Mouse (Mus musculus) thymus, postnatal 0 days (tissue): ENCODE data around the gene Fam57a. TPM values are rescaled to one million over a fixed set of nuclear protein-coding genes. Genes with fewer than 3 reads are reported as not detected.
A peak's percentile ranks its signal among the peaks of the same experiment; 100 is the strongest.
"Not testable (repeated sequence)": the region's sequence is repeated elsewhere in the genome, so short reads cannot be mapped to it uniquely, and the experiment has no call there.

Source experiments
- DNase-seq: peaks from one replicate; pipeline ENCODE4 v3.0.0-alpha.2; 2015; ENCODE audit warnings: low spot score
- polyA plus RNA-seq: library from polyadenylated mRNA; unstranded; fragments of >200 nt; fragmentation: Nextera tagmentation; extraction: Ambion mirVana; gene quantifications from 2 replicates; pipeline ENCODE4 v1.2.1, GENCODE M21; 2015

The Fam57a gene
- polyA plus RNA-seq, 1 experiment from 2014 or later: 13.9 TPM

DNA sequence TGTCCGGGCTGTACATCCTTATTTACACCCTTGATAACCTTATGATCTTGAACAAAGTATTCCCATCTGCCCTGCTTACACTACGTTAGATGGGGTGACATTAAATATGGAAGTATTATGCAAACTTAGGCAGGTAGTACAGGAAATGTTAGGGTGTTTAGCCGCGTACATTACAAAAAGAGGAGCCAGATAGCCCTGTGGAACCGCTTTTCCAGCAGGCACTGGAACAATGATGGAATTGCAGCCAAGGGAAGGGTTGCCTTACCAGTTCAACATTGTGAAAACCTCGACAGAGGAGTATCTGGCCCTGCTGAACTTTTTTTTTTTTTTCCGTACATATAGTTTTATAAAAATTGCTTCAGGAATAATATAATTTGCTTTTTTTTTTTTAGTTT is 672 bp downstream of the Fam57a start:
- no peak for DNase-seq

DNA sequence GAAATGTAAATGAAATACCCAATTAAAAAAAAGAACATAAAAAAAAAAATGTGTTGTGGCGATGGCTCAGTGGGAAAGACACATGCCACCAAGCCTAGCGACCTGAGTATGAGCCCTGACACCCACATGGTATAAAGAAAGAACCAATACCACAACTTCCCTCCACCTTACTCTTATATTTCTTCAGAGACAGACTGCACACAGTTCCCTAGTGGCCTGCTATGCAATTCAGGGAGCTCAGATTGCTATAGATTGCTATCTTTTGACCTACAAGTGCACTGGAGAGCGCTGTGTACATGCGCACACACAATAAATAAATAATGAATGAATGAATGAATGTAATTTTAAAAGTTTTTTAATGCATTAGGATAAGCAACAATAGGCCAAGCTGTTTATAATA is 4.3 kb downstream of the Fam57a start:
- no peak for DNase-seq

DNA sequence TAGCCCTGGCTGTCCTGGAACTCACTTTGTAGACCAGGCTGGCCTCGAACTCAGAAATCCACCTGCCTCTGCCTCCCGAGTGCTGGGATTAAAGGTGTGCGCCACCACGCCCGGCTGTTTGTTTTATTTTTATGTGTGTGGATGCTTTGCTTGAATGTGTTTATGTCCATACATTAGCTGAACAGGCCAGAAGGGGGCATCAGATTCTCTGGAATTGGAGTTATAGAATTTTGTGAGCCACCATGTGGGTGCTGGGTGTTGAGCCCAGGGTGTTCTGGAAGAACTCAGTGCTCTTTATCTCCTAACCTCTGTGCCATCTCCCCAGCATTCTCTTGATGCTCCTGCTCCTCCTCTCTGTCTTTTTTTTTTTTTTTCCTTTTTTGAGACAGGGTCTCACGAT is 7.4 kb downstream of the Fam57a start:
- no peak for DNase-seq

DNA sequence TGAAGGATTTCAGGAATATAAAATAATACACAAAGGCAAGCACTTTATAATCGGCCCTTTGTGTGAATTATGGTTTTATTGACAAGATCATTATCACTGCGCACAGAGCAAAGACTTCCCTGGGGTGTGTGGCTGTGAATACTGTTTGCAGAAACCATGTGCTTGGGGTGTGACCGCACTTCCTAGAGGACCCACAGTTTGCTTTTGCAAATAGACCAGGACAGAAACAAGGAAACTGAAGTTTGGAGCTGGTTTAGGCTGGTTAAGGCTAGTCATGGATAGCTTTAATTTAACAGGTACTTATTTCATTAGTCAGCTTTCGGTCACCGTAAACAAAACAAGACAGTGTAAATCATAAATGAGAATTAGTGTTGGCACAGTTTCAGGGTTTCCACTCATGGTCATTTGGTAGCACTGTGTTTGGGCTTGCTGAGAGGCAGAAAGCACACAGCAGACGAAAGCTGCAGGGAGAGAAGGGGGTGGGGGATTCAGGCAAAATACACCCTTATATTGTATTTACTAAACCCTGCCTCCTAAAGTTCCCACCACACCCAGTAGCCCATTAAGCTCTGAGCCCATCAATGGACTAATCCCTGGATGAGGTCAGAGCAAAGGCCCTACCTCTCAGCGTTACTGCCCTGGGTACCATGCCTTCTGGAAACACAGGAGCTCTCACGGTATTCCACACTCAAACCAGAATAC is 17.0 kb downstream of the Fam57a start:
- DNase-seq: no peak

DNA sequence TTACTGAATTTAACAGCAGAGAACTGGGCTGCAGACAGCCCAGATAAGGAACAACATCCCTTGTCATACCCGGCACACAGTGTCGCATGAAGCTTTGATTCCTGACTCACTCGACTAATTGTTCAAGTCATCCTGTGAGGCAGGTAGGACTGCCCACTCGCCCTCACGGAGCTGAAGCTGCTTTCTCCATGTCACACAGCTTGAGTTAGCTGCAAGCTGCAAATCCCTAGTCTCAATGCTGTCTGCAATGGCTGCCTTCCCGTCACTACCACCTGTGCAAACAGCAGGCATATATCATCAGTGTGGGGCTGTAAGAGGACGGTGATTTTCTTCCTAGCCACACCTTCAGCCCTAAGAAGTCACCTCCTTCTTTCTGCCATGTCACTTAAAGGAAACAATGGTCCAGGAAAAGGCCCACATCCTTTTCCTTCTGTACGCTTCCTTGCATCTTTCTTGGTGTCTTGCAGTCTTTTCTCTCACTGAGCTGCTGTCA is 17.6 kb downstream of the Fam57a start:
- DNase-seq: no peak

DNA sequence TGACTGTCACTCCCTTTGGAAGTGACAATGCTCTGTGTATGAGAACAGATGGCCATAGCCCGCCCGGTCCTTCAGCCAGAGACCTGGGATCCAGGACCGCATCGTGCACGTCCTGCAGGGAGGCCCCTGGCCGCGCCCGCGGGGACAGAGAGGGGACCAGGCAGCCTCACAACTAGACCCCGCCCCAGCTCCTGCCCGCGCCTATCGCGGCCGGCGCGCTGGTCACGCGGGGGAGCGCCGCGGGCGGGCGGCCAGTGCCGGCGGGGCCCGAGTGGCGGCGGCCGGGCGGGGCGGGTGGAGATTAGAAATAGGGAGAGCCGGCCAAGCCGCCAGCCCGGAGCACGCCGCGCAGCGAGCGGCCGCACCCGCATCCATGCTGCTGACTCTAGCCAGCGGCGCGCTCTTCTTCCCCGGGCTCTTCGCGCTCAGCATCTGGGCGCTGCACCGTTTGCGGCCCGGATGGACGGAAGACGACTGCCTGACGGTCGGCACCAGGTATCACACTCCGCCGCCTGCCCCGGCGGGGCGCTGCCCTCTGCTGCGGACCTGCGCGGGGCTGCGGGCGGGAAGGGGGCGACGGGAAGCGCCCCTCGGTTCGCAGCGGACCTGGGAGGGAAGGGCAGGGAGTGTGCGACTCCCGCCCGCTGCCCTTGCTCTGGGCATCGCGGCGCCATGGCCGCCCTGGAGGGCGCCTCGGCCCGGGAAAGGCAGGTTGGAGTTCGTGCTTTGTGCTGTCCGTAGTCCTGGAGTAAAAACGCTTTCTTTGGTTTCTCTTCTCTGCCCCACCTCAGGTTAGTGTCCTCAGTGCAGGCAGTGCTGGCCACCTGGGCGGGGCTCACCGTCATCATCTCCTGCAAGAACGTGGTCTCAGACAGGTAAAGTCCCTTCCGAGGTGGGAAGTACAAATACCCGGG is 22.5 kb downstream of the Fam57a start:
- DNase-seq: peak; percentile 40

DNA sequence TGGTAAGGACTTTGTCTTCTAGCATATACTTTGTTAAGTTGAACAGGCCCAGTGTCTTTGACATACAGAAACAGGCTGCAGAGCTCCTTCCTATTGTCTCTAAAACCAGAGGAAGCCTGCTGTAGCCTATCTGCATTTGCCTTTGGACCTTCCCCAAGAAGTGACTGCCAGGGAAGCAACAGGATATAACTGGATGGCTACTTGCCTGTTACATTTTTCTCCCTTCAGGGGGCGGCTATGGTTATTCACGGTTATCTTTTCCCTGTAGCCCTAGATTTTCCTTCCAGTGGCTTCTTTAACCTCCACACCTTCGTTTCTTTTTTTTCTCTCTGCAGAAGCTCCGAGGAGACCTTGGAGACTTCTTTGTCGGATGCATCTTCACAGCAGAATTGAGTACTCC is 27.3 kb downstream of the Fam57a start:
- no peak for DNase-seq

DNA sequence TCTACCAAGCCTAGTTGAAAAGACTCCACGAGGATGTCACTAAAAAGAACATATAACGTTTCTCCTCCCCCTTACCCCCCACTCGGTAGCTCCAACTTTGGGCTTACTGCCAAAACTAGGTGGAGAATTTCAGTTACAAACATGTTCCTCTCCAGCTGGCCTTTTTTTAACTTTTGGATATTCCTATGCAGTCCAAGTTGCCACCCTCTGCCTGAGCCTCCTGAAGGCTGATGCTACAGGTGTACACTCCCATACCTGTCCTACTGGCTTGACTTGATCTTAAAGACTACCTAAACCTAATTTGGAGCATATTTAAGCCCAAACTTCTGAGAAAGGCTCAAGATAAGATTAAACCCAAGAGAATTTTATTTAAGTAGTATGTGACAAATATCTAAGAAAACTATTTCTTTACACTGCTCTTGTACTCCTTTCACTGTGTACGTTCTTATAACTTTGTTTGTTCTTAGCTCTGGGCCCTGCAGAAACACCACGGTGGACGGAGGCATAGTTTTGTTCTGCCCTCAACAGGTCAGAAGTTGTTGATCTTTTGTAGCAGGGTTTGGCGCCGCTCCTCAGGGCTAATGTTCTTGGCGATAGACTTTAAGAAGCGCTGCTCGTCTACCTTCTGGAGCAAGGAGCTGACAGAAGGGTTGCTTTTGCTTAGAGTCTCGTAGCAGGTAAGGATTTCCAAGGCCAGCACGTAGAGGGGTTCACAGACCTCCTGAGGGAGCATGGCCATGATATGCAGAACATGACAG is 30.9 kb downstream of the Fam57a start:
- DNase-seq: no peak

DNA sequence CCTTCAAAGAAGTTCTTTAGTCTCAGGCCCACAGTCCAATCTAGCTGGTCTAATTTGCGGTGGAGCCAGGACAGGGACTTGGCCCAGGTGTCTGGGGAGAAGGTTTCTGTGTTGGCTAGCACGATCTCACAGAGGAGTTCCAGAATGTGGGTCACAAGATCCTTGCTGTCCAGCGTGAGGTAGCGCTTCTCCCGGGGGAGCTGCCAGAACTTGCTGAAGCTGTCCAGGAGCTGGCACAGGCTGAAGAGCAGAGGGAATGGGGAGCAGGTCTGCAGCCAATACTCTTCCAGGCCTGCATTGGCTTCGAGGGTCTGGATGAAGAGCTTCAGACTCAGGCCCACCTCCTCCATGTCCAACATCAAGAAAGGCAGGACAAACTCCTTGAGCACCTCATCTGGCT is 32.1 kb downstream of the Fam57a start:
- not testable (repeated sequence) for DNase-seq

DNA sequence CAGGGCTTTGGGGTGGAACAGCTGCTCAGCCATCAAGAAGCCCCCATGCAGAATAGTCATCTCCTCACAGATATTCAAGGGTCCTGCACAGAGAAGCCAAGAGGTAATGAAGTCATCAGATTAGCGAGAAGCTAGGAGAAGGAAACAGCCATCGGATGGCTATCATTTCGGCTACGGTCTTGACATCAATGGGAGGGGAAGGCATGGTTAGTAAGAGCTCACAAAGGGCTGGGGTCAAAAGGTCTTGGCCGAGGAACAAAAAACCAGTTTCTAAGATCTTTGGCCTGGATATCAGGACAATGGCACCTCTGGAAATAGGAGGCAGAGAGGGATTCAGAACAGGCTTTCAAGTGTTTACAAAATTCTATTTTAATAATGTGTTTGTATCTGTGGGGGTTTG is 34.4 kb downstream of the Fam57a start:
- no peak for DNase-seq

DNA sequence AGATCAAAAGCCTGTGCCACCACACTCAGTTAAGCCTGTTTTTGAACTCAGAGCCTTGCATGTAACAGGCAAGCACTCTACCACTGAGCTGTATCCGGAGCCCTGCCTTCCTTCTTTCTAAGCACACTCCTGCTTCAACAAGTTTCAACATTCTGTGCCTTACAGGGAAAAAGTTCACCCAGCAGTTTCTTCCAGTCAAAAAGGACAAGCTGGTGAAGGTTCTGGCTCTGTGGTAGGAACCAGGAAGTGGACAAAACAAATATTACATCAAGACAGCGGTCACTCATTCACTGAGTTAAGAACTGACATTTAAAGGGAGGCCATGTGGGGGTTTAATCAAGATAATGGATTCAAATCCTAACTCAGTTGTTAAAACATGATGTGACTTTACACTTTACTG is 35.5 kb downstream of the Fam57a start:
- no peak for DNase-seq

DNA sequence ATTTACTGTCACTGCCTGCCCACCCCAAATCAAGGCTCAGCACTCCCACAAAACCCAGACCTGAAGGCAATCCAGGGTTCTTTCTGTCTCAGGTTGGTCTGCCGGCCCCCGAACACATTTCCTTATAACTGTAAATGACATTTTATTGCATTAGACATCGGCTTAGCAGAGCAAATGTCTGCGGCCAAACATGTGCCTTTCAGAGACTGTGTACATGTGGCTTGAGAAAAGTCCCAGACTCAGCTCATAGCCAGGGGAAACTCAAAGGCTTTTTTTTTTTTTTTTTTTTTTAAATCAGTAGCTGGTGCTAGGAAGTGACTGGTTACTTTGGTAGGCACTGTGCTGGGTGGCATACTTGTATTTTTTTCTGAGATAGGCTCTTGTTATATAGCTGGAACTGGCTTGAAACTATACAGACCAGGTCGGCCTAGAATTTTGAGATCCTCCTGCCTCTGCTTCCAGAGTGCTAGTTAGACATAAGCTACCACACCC is 36.6 kb downstream of the Fam57a start:
- no peak for DNase-seq

DNA sequence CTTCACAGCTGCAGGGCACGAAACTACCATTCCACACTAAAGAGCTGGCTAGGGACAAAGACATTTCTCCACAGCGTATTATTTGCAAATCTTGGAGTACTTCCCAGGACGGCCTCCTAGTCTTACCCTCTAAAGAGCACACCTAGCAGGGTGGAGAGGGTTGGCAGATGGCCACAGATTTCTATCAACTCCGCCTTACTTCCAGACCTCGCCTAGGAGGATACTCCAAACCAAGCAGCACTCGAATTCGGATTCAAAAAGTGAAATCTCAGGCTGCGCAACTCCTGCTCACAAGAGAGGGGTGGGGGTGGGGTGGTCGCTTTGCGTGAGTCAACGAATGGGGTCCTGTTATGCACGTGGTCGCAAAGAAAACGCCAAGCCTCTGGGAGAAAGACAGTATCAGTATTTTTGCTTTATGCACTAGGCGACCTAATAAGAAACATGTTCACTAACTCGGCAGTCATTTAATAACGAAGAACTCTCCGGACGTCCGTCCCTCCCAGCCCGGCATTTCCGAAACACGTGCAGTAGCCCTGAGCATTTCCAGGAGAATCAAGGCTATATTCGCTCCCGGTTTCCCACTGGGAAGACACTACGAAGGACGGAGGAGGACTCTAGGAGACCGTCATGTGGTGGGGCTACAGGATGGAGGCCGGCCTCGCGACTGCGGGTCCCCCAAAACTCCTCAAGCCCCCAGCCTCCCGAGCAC is 37.4 kb downstream of the Fam57a start:
- peak; percentile 14 for DNase-seq

DNA sequence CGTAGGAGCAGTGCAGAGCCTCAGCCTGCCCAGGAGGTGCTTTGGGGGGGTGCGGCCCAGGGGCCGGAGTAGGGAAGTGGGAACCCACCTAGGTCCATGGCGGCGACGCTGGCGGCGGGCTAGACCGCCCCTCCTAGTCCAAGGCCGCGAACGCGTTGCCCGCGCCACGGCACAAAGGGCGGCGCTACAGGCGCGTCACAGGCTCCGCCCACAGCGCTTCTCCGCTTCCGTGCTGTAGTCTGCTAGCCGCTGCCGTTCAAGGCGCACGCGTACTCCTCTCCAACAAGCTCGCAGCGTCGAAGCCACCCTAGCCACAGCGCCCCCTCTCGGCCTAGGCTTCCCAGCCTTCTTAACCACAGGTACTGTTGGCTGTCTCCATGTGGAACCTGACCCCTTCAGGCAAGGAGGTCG is 37.9 kb downstream of the Fam57a start, which contains the start of the genes Dbil5 and Gemin4:
Dbil5 (plus strand) TSS at position 219 of the 411 bp plus-strand sequence.
Gemin4 (minus strand) TSS at position 275 of the 411 bp plus-strand sequence.
- peak; percentile 98 for DNase-seq

DNA sequence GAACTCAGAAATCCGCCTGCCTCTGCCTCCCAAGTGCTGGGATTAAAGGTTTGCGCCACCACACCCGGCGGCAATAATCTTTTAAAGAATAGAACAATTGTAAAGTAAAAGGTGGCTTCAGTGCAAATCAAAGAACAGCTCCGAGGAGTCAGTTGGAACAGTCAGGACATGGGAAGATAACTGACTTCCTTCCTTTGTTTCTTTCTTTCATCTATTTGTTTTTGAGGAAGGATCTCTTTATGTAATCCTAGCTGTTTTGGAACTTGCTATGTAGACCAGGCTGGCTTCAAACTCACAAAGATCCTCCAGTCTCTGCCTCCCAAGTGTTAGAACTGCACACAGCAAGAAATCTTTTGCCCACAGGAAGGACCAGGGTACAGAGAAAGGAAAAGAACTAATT is 45.2 kb downstream of the Fam57a start:
- no peak for DNase-seq

DNA sequence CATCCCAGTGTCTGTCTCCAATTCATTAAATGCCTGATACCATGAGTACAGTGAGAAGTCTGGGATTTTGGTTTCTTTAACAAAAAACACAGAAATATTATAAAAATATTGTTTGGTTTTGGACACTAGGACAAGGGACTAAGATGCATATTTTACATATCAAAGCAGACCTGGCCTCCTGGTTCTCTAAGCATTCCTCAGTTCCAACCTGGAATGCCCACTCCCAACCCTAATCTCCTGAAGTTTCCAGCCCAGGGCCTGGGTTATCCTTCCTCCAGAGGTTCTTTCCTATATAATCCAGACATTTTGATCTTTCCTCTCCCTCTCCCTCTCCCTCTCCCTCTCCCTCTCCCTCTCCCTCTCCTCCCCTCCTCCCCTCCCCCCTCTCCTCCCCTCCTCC is 45.6 kb downstream of the Fam57a start:
- DNase-seq: no peak

DNA sequence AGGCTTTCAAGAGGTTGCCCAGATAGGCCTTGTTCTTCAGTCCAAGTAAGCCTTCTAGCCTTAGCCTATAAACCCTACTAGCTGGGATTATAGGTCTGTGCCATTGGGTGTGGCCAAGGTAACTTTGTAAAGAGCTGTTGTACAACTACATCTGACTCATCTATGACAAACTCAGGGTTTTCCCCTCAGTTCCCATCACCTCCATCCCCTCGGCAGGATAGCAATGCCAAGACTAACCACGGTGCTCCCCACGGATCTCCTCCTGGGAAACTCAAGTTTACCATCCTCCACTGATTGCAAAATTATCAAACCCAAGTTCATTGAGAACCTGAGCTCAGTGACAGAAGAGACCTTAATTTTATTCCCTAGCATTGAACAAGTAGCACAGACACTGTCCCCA is 56.7 kb downstream of the Fam57a start:
- no peak for DNase-seq

DNA sequence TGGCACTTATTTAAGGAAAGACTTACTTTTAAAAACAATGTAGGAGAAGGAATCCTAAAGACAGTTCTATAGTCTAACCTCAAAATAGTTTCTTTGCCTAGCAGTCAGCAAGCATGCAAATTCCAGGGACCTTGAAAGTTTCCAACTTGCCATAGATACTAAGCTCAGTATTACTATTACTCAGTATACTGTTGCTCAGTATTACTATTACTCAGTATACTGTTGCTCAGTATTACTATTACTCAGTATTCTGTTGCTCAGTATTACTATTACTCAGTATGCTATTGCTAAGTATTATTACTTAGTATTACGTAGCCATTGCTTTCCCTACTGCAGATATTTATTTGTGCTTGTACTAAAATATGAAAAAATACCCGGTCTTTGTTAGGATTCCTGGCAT is 60.3 kb downstream of the Fam57a start:
- no peak for DNase-seq

DNA sequence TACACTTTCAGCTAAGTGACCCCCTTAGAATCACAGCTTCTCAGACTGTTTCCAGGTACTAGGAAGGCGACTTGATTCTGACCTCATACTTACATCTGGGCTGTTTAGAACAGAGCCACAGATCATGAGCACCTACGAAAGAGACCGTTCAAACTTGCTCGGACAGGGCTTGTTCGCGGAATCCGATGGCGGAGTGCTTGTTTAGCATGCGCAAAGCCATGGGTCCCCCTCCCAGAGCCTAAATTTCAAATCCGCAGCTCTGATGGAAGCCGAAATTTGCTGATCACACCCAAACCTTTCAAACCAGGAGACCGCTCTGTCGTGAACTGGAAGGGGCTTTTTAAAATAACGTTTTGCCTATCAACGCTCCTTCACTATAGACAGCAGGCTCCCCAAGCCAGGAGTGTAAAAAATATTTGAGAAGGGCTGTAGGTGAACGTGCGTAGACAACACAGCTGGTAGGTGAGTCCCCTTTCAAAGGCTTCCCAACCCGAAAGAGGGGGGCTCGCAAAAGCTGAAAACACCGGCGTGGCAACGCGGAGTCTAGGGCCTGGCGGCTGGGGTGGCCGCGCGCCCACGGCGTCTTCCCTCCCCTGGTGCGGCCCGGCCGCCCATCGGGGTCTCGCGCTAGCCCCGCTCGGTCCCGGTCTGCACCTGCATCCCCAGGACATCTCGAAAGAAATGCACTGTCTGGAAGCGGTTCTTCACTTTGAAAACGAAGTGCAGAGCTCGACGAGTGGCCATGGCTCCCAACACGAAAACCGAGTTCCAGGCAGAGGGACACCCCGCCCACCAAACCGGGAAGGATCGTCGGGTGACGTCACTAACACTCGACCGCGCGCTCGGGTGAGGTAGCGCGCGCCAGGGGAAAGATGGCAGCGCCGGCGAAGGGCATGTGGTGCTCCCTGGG is 63.7 kb downstream of the Fam57a start, which contains the start of the genes Mrm3 and Glod4:
Mrm3 (plus strand) TSS at position 815 of the 910 bp plus-strand sequence.
Glod4 (minus strand) TSS at position 825 of the 910 bp plus-strand sequence.
- DNase-seq: peak; percentile 88
